Mouse (Mus musculus): ENCODE results near the gene Upp2. TPM values are rescaled to one million over a fixed set of nuclear protein-coding genes. Genes with fewer than 3 reads are reported as not detected.

The Upp2 gene
- polyA plus RNA-seq, 1 experiment from 2014 or later: 1.8 TPM

DNA sequence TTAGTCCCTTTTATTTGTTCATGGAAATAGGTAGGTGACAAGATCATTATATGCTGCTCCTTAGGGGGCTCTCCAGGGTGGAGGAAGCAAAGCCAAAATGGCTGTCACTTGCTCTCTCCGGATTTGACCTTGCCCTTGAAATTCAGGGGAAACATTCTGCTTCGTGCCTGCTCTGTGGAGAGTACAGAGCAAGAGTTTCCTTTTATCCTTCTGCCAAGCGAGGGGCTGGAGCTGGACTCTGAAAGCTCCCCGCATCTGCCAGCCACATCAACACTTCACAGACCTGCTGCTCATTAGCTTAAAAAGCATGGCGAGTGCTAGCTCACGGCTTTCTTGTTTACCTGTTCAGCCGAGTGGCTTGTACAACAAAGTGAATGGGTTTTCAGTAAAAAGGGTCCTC lies 220.3 kb downstream of the Upp2 start:
- Histone ChIP-seq H3K4me1 (no peaks in the 10 kb centered on the region), H3K27me3 (replicated peaks) (no peaks in the 10 kb centered on the region), H3K4me2 (no peak overlapping the region), H3K36me3 (no peaks in the 10 kb centered on the region), H3K9ac (no peak overlapping the region), H3K9me3 (replicated peaks) (no peaks in the 10 kb centered on the region), H3K27ac (no peak overlapping the region), H3K4me3 (no peak overlapping the region)
- WGBS (ENCODE audit: insufficient replicate concordance): 41% methylated on average over 7 of the region's 7 CpGs
- no peak for ATAC-seq

DNA sequence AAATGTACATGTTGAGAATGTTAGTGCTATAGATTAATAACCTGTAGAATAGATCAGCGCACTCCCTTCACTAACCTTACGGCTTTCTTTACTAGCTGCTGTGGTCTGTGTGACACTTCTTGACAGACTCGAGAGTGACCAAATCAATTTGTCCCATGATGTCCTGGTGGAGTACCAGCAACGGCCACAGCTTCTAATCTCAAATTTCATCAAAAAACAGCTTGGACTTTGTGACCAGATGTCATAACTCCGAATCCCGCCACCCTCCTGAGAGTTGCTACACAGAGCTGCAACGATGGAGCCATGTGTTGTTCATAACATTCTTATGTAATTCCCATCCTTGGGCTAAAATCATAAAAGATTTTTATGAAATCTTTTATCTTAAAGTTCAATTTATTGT lies 222.8 kb downstream of the Upp2 start:
- Histone ChIP-seq H3K4me1 (no peaks in the 10 kb centered on the region), H3K9me3 (replicated peaks) (no peaks in the 10 kb centered on the region), H3K4me3 (no peak overlapping the region), H3K9ac (no peak overlapping the region), H3K4me2 (no peak overlapping the region), H3K27me3 (replicated peaks) (no peaks in the 10 kb centered on the region), H3K36me3 (no peaks in the 10 kb centered on the region), H3K27ac (no peak overlapping the region)
- WGBS (ENCODE audit: insufficient replicate concordance): 78% methylated on average over 7 of the region's 7 CpGs
- ATAC-seq: no peak

DNA sequence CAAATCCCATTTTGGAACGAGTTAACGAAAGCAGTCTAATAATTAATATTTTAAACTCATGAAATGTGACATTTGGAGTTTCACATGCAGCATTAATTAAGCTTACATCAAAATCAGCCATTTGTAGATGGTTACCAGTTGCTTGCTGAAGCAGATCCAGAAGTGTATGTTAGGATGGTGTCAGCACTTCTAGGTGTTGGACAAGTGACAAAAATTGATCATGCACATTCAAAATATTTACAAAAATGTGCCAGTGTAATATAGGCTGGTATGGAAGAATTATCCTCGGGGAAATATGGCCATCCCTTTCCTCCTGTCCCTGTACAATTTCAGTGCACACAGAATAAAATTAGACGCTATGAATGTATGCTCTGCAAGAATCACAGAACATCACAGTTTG lies 223.3 kb downstream of the Upp2 start:
- H3K27me3 ChIP-seq (replicated peaks): no peaks in the 10 kb centered on the region
- WGBS (ENCODE audit: insufficient replicate concordance): 72% methylated on average over 4 of the region's 4 CpGs

DNA sequence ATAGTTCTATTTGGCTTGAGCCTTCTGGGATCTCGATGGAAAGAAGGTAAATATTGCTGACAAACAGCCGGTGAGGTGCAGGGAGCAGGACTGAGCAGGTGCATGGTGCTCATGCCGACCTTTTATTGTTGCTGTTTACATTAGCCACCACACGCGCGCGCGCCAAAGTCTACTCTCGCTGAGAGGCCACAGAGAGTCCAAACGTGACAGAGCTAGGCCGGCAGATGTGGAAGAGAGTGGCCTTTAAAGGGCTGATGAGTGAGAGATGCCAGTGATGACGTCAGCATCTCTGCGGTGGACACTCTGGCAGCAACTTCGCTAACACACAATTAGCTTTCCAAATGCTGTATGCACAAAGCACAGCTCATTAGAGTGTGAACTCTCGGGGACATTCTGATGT lies 227.4 kb downstream of the Upp2 start:
- ATAC-seq: no peak
- H3K4me3 ChIP-seq: no peak overlapping the region
- H3K4me2 ChIP-seq: no peak overlapping the region
- H3K27ac ChIP-seq: no peak overlapping the region
- no peaks in the 10 kb centered on the region for H3K36me3 ChIP-seq
- H3K9me3 ChIP-seq (replicated peaks): no peaks in the 10 kb centered on the region
- H3K27me3 ChIP-seq (replicated peaks): no peaks in the 10 kb centered on the region
- H3K4me1 ChIP-seq: no peaks in the 10 kb centered on the region
- H3K9ac ChIP-seq: no peak overlapping the region
- 74% methylated on average over 15 of the region's 15 CpGs for WGBS (ENCODE audit: insufficient replicate concordance)

More for the DNA sequence above, 223.3 kb downstream of the Upp2 start:
- no peak for ATAC-seq
- no peaks in the 10 kb centered on the region for H3K36me3 ChIP-seq
- H3K9me3 ChIP-seq (replicated peaks): no peaks in the 10 kb centered on the region
- H3K4me1 ChIP-seq: no peaks in the 10 kb centered on the region
- no peak overlapping the region for H3K4me2 ChIP-seq
- H3K9ac ChIP-seq: no peak overlapping the region
- no peak overlapping the region for H3K4me3 ChIP-seq
- H3K27ac ChIP-seq: no peak overlapping the region

DNA sequence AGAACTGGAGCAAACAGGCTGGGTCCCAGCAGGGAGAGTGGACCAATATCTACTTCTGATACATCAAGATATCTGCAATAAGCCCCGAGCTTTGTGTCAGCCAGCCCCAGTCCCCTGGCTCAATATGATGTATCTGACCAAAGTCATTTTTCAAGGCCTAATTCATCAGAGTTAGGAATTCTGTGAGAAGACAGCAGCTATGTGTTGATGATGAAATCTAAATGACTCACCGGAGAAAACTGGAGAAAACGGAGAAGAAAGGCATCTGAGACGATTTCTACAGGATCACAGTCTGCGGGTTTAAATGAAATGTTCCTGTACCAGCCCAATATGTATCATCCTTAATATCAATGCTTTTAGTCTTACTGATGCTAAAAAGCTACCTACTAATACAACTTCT lies 228.3 kb downstream of the Upp2 start:
- Histone ChIP-seq H3K4me1 (no peaks in the 10 kb centered on the region), H3K4me2 (no peak overlapping the region), H3K9me3 (replicated peaks) (no peaks in the 10 kb centered on the region), H3K9ac (no peak overlapping the region), H3K27me3 (replicated peaks) (no peaks in the 10 kb centered on the region), H3K4me3 (no peak overlapping the region), H3K36me3 (no peaks in the 10 kb centered on the region), H3K27ac (no peak overlapping the region)
- no peak for ATAC-seq
- WGBS (ENCODE audit: insufficient replicate concordance): 64% methylated on average over 5 of the region's 5 CpGs

DNA sequence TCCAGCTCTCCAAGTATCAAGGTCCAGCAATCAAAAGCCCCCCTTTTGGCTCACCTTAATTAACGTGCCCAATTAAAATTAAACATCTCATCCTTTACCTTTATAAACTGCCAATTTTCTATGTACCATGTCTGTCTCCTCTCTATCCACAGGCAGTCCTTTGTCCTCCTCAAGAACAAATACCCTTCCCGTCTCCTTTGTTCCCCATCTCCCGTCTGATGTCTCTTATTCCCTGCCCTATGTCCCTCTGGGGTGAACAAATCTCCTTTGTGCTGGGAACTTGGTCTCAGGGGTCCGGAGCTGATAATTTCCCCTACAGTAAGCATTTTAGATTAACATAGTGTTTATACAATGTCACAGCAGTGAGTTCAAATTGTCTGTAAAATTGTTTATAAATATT lies 230.4 kb downstream of the Upp2 start:
- Histone ChIP-seq H3K4me3 (no peak overlapping the region), H3K27me3 (replicated peaks) (no peaks in the 10 kb centered on the region), H3K36me3 (no peaks in the 10 kb centered on the region), H3K4me1 (no peaks in the 10 kb centered on the region), H3K4me2 (no peak overlapping the region), H3K27ac (no peak overlapping the region), H3K9me3 (replicated peaks) (no peaks in the 10 kb centered on the region), H3K9ac (no peak overlapping the region)
- 68% methylated on average over 4 of the region's 4 CpGs for WGBS (ENCODE audit: insufficient replicate concordance)
- no peak for ATAC-seq

DNA sequence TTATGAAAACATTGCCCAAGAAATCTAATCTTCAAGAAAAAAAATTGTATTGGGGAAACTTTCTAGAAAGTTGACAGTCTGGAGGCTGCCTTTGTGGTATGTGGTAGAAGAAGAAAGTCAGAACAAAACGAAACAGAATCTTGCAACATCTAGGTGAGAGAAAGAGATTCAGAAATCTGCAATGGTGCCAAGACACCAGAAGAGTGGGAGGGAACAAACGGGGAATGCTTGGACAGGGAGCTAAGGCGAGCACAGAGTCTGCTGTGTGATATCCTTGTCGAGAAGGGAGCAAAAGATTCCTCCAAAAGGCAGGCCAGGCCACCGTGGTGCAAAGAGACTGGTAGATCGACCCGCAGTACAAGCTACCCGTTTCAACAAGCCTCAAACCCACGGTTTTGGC lies 232.0 kb downstream of the Upp2 start:
- 65% methylated on average over 9 of the region's 9 CpGs for WGBS (ENCODE audit: insufficient replicate concordance)
- no peaks in the 10 kb centered on the region for H3K4me1 ChIP-seq

DNA sequence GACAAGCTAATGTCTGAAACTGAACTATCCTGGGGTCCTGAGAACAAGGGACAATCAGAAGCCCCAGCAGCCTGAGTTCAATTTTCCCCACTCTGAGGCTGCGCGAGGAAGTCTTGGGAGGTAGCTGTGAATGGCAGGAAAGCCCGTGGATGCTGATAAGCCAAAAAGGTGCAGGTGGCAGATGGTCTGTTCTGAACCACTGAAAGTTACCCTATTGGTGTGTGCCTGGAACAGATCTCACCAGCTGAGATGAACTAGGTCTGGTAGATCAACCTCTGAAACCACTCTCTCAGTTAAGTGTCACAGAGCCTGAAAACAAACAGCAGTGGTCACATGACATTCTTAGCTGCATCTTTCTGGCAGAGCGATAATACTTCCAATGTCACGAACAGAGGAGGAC lies 232.5 kb downstream of the Upp2 start:
- no peaks in the 10 kb centered on the region for H3K27me3 ChIP-seq (replicated peaks)
- ATAC-seq: no peak

More for the DNA sequence above, 232.0 kb downstream of the Upp2 start:
- H3K27me3 ChIP-seq (replicated peaks): no peaks in the 10 kb centered on the region
- no peaks in the 10 kb centered on the region for H3K9me3 ChIP-seq (replicated peaks)
- no peak overlapping the region for H3K9ac ChIP-seq
- H3K27ac ChIP-seq: no peak overlapping the region
- H3K4me2 ChIP-seq: no peak overlapping the region
- no peak for ATAC-seq
- no peaks in the 10 kb centered on the region for H3K36me3 ChIP-seq
- no peak overlapping the region for H3K4me3 ChIP-seq

DNA sequence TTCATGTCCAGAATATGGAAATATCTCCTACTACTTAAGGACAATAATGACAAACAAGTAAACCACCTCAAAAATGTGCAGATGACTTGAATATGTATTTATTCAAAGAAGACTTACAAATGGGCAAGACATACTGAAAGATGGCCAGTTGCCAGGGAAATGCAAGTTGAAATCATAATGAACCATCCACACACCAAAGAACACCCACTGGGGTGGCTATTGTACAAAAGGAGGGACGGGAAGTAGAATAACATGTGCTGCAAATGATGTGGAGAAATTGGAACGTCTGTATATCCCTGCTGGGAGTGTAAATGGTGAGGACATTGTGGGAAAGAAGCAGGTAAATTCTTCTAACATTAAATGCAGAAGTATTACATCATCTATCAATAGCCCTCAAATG lies 245.8 kb downstream of the Upp2 start:
- Histone ChIP-seq H3K27me3 (replicated peaks) (no peaks in the 10 kb centered on the region), H3K4me1 (no peaks in the 10 kb centered on the region), H3K4me2 (no peak overlapping the region), H3K4me3 (no peak overlapping the region), H3K9me3 (replicated peaks) (no peaks in the 10 kb centered on the region), H3K36me3 (no peaks in the 10 kb centered on the region), H3K9ac (no peak overlapping the region), H3K27ac (no peak overlapping the region)
- no peak for ATAC-seq
- 60% methylated on average over 2 of the region's 2 CpGs for WGBS (ENCODE audit: insufficient replicate concordance)

More for the DNA sequence above, 232.5 kb downstream of the Upp2 start:
- no peaks in the 10 kb centered on the region for H3K9me3 ChIP-seq (replicated peaks)
- H3K4me3 ChIP-seq: no peak overlapping the region
- H3K27ac ChIP-seq: no peak overlapping the region
- 63% methylated on average over 5 of the region's 5 CpGs for WGBS (ENCODE audit: insufficient replicate concordance)
- H3K9ac ChIP-seq: no peak overlapping the region
- no peaks in the 10 kb centered on the region for H3K4me1 ChIP-seq
- H3K4me2 ChIP-seq: no peak overlapping the region
- no peaks in the 10 kb centered on the region for H3K36me3 ChIP-seq

DNA sequence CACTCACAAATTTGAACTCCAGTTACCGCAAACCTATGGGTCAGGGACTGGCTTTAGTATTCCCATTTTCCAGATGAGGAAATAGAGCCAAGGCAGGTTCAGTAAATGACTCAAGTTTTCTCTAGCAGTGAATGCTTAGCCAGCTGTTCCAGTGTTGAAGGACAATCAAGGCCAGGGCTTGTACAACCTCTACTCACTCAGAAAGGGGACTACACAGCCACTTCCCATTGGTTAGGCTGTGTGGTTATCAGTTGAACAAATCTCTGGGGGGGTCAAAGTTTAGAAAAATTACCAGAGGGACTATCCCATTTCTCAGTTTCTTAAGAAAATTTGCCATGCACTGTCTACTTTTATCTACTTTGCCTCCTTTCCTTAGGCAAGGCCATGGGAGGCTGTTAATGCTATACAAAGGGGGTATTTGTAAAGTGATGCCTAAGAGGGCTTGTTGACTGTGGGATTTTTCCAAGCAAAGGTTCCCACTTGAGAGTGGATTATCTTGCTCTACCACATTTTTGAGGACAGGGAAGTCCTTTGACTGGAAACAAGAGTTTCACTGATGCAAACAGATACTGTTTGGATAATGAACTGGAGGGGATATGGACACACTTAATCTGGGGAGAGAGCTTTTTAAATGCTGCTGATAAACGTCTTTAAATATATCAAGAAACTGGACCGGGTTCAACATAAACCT lies 262.0 kb downstream of the Upp2 start:
- Histone ChIP-seq H3K4me1 (no peaks in the 10 kb centered on the region), H3K4me3 (no peak overlapping the region), H3K9ac (no peak overlapping the region), H3K4me2 (no peak overlapping the region), H3K27ac (no peak overlapping the region), H3K36me3 (no peaks in the 10 kb centered on the region), H3K9me3 (replicated peaks) (0 out of 2 replicates have a peak, but pooled peaks cover 3% of the 10 kb centered on the region), H3K27me3 (replicated peaks) (no peaks in the 10 kb centered on the region)
- WGBS (ENCODE audit: insufficient replicate concordance): 59% methylated on average over 3 of the region's 3 CpGs
- ATAC-seq: no peak

DNA sequence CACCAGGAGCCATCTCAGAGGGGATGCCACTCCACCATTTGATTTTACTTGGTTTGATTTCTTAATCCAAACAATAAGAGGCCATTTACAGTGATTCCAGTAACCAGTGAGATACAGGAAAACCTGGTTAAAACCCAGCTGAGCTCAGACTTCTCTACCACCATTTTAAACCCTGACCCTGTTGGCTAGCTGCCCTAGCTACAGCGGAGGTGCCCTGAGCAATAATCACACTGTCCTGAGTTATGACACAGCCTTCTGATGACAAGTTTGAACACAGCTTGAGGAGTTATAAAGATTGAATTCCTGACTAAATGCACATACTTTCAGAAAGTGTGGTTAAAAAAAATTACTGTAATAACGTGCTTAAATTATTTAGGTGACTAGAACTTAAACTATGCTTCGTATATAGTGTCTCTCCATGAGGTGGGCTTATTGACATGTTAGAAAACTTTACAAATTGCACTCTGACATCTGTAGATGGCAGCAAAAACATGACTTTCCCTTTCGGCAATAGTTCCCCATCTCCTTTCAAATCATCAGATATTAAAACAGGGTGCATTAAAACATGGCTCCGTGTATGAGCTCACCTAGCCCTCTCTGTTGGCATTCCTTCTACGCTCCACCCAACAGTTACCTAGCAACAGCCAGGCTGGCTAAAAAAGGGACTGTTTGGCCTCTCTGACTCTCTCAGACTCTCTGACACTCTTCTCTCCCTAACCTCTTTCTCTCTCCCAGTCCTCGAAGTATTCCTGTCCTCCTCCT lies 263.1 kb downstream of the Upp2 start:
- Histone ChIP-seq H3K4me3 (no peak overlapping the region), H3K27me3 (replicated peaks) (no peaks in the 10 kb centered on the region), H3K27ac (no peak overlapping the region), H3K9ac (no peak overlapping the region), H3K4me2 (no peak overlapping the region), H3K36me3 (no peaks in the 10 kb centered on the region), H3K9me3 (replicated peaks) (0 out of 2 replicates have a peak, but pooled peaks cover 3% of the 10 kb centered on the region), H3K4me1 (no peaks in the 10 kb centered on the region)
- ATAC-seq: no peak
- 64% methylated on average over 7 of the region's 7 CpGs for WGBS (ENCODE audit: insufficient replicate concordance)

DNA sequence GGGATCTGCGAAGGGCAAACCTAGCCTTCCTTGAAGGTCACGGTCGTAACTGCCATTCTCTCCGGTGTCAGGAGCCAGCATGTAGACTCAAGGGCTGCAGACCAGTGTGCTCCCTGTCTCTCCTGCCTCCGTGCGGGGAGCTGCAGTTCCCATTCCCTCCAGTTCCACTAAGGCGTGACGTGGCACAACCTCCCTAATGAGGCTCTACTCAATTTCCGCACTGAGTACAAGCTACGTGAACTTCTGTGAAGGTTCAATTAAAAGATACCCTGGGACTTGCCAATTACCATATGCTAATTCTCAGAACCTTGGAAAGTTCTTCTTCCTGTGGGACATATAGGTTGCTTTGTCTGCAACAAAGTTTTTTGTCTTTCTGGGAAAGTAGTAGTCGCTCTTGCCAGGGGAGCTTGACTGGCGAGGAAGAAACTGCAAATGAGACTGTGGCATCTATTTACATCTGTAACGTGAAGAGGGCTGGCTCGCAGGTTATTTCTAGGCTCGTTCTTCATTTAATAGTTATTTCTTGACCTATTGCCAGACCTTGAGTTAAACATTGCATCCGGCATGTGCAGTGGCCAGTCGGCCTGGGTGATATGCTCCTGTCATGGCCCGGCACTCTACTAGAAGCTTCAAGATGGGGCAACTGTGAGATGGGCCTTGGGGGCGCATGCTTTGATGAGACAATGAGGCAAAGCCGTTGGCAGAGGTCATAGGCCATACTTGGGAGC lies 265.3 kb downstream of the Upp2 start:
- Histone ChIP-seq H3K36me3 (no peaks in the 10 kb centered on the region), H3K27ac (no peak overlapping the region), H3K9ac (no peak overlapping the region), H3K9me3 (replicated peaks) (0 out of 2 replicates have a peak, but pooled peaks cover 3% of the 10 kb centered on the region), H3K4me3 (no peak overlapping the region), H3K27me3 (replicated peaks) (no peaks in the 10 kb centered on the region), H3K4me1 (no peaks in the 10 kb centered on the region), H3K4me2 (no peak overlapping the region)
- 78% methylated on average over 20 of the region's 20 CpGs for WGBS (ENCODE audit: insufficient replicate concordance)
- ATAC-seq: no peak
